Mouse (Mus musculus): ENCODE data around the gene Pla2g12b. TPM values are rescaled to one million over a fixed set of nuclear protein-coding genes. Genes with fewer than 3 reads are reported as not detected.
"Not testable (repeated sequence)": the region's sequence is repeated elsewhere in the genome, so short reads cannot be mapped to it uniquely, and the experiment has no call there.

The Pla2g12b gene
- total RNA-seq, 2 experiments from 2014 or later = not detected

DNA sequence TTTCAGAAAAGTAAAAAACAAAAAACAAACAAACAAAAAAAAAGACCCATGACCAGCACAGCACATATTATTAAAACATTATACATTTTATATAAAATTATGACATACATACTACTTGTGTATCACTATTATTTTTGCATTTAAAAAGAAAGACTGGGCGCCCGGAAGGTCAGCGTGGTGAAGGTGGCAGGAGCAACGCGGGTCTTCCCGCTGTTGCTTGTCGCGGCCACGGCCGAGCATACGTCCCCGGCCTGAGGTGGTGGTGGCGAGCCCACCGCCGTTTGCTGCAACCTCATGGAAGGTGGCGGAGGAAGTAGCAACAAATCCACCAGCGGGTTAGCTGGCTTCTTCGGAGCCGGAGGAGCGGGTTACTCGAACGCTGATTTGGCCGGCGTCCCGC is 8.0 kb upstream of the Pla2g12b start, which contains the start of gene Gm10273:
TSS of gene Gm10273 (plus strand) at position 172 of the 400 bp plus-strand sequence.
- intact Hi-C loops (cut with DNase I); DNase-seq (ENCODE audit: extremely low spot score in 1 of 2, low spot score in 2 of 2): not testable (repeated sequence)

DNA sequence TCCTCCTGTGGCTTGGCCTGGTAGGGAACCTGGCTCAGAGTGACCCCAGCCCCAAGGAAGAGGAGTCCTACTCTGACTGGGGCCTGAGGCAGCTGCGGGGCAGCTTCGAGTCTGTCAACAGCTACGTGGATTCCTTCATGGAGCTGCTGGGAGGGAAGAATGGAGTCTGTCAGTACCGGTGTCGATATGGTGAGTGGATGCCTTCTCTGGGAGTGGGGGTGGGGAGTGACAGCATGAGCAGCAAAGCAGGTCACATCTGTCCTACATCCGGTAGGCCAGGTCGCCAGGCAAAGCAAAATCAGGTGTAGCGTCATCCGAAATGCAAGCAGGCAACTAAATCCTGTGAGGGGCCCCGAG is 311 bp downstream of the Pla2g12b start:
- intact Hi-C loops (cut with DNase I) = no loop called here
- DNase-seq (ENCODE audit: extremely low spot score in 1 of 2, low spot score in 2 of 2) = no peak

DNA sequence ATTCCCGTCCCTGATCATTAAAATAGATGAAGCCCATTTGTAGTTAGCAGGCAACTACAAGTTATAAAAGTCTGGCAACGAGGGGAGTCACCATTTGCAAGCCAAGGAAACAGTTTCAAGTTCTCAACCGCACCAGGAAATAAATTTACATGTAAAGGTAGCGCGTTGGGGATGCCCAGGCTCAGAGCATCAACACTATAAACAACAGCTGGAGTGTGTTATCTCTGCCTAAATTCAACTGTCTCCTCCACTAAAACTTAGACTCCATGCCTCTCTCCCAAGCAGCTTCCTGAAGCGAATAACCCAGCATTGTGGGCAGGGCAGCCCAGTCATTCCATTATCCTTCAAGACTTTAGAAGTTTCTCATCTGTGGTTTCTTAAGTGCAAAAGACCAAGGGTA is 5.0 kb downstream of the Pla2g12b start:
- no peak for DNase-seq (ENCODE audit: extremely low spot score in 1 of 2, low spot score in 2 of 2)
- intact Hi-C loops (cut with DNase I) = no loop called here

DNA sequence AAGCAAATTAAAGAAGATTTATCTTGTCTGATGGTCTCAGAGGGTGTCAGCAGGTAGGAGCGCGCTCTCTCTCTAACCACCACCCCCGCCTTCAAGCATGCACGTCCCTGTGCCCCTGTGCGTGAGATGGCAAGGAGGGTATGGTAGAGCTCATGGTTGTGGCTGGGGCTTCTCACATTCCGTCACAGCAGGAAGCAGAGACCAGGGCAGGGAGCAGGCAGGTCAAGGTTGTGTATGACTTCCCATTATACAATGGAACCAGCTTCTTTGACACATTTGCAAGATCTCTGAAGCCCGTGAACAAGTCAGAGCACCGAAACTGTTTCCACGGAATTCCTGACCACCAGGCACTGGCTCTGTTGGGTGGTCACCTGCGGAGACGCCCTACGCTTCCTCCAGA is 6.8 kb downstream of the Pla2g12b start:
- no peak for DNase-seq (ENCODE audit: extremely low spot score in 1 of 2, low spot score in 2 of 2)
- intact Hi-C loops (cut with DNase I) = no loop called here

DNA sequence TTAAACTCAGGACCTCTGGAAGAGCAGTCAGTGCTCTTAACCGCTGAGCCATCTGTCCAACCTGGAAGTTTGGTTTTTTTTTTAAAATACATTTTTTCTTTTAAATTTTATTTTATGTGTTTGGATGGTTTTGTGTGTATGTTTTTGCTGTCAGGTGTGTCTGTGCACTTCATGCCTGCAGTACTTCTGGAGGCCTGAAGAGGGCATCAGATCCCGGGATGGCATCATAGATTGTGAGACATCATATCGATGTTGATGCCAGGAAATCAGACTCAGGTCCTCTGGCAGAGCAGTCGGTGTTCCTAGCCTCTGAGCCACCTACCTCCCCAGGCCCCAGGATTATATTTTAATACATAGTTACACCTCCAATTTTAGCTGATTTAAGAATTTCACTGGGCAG is 10.3 kb downstream of the Pla2g12b start:
- intact Hi-C loops (cut with DNase I) = no loop called here
- no peak for DNase-seq (ENCODE audit: extremely low spot score in 1 of 2, low spot score in 2 of 2)

DNA sequence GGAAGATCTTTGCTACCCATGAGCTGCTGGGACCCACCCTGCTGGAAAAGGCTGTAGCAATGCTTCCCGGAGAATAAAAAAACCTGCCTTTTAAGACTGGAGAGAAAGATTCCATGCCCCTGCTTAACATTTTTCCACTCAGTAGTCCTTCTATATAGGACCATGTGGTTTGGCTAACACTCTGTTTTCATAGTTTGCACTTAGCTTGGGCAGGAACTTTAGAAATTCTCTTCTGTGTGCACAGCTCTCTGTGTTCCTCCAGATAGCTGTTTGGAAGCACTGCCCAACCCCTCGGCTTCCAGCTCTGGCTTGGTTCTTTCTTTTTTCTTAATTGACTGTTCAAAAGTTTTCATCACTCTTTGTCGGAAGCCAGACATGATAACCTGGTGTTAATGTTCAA is 13.2 kb downstream of the Pla2g12b start:
- intact Hi-C loops (cut with DNase I) = no loop called here
- no peak for DNase-seq (ENCODE audit: extremely low spot score in 1 of 2, low spot score in 2 of 2)

DNA sequence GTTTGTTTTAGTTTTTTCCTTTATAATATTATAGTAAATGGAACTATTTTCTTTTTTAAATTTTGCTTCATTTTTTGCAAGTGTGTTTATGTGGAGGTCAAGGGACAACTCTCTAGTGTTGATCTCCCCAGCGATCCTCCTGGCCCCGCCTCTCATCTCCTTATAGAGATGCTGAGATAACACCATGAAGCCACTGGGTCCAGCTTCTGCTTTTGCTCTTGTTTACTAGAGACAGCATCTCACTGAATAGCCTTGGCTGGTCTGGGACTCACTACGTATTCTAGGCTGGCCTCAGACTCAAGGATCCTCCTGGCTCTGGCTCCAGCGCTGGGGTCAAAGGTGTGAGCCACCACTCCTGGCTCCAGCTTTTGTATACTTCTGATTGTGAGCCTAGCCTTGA is 16.1 kb downstream of the Pla2g12b start:
- intact Hi-C loops (cut with DNase I) = no loop called here
- no peak for DNase-seq (ENCODE audit: extremely low spot score in 1 of 2, low spot score in 2 of 2)

DNA sequence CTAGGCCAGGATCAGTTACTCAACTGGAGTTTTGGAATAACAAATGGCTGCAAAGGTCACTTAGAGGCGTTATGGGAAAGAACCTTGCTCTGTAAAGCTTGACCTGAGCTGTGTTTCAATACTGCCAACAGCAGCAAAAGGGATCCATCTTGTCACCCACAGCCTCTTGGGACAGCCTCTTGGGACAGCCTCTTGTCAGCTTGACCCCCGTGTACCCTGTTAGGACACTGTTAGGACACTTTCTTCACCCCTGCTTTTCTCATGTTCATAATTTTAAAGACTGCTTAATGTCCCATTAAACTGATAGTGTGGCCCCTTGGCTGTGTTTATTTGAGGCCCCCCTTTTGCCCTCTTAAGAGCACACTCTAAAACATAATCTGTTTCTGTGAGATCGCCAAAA is 21.0 kb downstream of the Pla2g12b start:
- no peak for DNase-seq (ENCODE audit: extremely low spot score in 1 of 2, low spot score in 2 of 2)
- intact Hi-C loops (cut with DNase I) = no loop called here

DNA sequence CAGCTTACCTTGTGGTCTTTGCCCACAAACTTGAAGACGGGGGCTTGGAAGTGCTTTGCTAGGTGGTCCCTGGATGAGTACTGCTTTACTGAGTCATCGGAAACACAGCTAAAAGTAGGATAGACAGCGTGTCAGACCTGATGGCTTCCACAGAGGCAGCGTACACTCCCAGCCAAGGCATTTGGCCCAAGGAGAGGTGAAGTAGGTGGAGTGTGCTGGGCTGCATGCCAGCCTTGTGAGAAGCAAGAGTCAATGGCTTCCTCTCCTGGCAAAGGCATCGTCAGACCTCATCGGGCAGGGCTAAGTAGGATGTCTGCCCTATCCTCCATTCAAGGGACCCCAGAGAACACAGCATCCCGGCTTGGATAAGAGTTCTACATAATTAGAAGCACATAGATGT is 21.9 kb downstream of the Pla2g12b start:
- DNase-seq (ENCODE audit: extremely low spot score in 1 of 2, low spot score in 2 of 2) = no peak
- intact Hi-C loops (cut with DNase I) = no loop called here

DNA sequence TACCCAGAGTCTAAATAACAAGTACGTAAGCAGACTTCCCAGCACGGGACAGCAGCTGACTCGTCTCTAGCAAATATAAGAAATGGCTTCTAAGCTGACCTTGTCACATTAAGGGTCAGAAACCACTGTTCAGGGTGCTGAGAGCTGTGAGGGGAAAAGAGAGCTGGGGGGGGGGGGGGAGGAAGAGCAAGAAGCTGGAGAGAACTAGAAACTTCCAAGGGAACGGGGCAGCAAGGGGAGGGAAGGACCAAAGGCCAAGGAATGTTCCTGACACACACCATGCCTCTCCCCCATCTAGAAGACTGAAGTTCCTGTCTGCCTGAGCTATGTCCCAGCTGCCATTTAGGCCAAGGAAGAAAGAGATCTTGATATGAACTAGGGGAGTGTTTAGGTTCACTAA is 22.9 kb downstream of the Pla2g12b start:
- DNase-seq (ENCODE audit: extremely low spot score in 1 of 2, low spot score in 2 of 2) = no peak
- intact Hi-C loops (cut with DNase I) = no loop called here

DNA sequence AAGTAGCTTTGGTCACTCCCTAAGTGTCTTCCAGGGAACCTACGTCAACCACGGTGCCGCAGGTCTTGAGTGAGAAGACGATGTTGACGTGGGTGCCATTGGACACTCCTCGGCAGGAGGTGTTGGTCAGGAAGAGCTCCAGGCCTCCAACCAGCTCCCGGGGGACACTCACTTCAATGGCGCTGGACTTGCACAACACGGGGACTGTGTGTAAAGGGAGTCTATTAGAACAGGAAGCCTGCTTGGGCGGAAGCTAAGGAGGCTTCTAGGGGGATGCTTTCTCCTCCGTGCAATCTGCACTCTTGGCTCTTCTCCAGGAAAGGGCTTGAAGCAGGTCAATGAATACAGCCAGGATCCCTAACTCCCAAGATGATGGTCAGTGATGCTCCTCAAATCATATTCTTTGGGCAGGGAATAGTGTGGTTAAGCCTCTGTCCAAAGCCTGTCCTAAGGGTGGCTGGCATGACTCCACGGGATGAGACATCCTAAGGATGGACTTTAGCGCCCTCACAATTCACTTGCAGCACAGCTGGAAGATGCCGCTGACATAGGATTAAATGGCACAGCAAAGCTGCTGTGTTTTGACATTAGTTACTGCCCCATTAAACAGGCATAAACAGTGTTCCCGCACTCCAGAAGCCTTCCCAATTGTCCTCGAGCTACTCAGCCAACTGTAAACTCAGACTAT is 26.1 kb downstream of the Pla2g12b start:
- intact Hi-C loops (cut with DNase I) = no loop called here
- DNase-seq (ENCODE audit: extremely low spot score in 1 of 2, low spot score in 2 of 2) = no peak

DNA sequence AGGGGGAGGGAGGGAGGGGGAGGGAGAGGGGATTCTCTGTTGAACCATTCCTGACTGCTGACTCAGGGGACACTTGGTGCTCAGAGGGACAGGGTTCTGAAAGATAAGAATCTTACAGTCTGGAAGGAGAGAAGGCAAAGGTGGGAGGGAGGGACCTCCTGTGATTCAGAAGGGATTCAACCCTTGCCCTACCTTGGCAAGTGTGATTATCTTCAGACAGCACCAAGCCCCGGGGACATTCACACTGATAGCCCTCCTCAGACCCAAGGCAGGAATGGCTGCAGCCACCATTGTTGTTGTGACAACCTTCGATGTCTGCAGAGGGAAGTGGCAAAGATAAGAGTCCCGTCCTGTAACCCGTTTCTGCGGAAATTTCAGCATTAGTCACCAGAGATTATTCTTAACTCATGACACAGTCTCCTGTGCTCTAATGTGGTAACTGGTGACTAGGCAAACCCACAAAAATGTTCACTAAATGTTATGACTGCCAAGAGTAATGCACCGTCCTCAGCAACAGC is 27.3 kb downstream of the Pla2g12b start:
- DNase-seq (ENCODE audit: extremely low spot score in 1 of 2, low spot score in 2 of 2) = no peak
- intact Hi-C loops (cut with DNase I) = no loop called here

DNA sequence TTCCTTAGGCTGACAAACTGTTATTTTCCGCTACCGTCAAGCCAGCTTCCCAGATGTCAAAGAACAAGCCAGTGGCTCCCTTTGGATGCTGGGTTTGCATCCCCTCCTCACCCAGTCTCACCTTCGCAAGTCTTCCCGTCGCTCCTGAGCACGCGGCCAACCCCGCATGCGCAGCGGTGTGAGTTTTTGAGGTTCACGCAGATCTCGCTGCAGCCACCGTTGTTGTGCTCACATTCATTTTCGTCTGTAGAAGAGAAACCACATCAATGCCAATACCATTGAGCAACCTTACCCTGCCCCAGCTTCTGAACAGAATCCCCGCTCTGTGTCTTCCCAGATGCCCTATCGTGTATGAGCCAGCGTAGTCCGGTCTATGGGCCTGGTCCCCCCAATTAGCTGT is 32.3 kb downstream of the Pla2g12b start:
- DNase-seq (ENCODE audit: extremely low spot score in 1 of 2, low spot score in 2 of 2) = no peak
- intact Hi-C loops (cut with DNase I) = no loop called here

DNA sequence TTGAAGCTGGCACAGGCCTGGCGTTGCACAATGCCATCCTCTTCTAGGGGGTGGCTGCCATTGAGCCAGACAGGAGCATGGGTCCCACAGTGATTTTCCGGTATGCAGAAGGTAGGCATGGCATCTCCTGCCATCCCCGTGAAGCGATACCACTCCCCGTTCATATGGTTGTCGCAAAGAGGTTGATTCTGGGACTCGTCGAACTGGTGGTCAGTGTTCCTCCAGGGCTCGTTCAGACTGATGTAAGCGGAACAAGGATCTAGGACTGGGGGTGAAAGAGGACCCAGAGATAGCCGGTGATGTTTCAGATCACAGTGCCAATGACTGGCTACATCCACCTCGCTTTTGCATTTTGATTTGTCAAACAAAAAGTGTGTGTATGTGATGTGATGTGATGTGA is 35.2 kb downstream of the Pla2g12b start:
- DNase-seq (ENCODE audit: extremely low spot score in 1 of 2, low spot score in 2 of 2) = no peak
- intact Hi-C loops (cut with DNase I) = no loop called here

DNA sequence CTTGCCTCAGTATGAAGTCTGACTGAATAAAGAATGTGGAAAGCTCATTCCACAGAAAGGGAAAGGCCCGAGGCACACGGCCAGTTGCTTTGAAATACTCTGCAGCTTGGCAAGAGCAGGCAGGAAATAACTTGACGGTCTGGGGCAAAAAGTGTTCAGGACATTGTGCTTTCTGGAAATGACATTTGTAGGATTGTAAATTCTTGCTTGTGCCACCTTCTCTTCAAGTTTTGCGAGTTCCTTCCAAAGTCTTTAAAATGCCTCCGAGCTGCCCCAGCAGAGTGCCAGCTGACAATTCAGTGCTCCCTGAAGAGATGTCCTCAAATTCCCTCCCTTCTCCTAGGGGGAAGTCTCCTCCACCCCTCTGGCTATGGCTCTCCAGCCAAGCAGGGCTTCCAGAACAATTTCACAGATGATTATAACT is 36.1 kb downstream of the Pla2g12b start:
- no peak for DNase-seq (ENCODE audit: extremely low spot score in 1 of 2, low spot score in 2 of 2)
- intact Hi-C loops (cut with DNase I) = no loop called here

DNA sequence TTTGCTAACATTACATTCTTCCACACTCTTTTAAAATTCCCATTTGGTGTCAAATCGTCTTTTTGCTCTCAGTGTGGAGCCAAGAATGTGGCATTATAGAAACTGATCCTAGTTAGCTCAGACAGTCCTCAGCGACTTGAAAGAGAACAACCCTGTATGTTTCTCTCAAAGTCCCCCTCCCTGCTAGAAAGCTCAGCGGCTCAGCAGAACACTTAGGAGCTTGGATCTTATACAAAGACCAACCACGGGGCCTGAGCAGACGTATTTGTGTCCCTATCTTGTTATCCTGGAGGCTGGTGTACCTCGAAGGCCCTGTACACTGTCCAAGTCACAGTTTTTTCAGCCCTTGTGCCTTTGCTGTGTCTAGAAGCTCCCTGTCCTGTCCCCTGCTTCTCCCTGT is 36.7 kb downstream of the Pla2g12b start:
- no peak for DNase-seq (ENCODE audit: extremely low spot score in 1 of 2, low spot score in 2 of 2)
- intact Hi-C loops (cut with DNase I) = no loop called here

DNA sequence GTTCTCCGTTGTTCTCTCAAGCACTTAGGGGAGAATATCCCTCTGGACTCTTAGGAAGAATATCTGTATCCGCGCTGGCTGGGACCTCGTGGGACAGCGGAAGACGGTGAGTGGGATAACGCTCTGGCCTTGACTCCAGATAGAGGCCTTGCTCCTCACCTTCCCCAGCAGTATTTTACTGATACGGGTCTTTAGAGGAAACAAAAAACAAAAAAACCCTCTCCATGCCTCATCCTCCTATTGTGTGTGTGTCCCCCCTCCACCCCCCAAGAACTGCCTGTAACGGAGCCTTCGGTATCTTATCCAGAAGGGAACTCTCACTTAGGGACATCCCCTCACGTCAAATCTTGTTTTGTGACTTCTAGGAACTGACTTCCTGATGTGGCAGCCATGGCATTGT is 38.3 kb downstream of the Pla2g12b start, which contains the start of gene Oit3:
TSS of gene Oit3 (minus strand) at position 44 of the 400 bp plus-strand sequence.
- intact Hi-C loops (cut with DNase I) = no loop called here
- DNase-seq (ENCODE audit: extremely low spot score in 1 of 2, low spot score in 2 of 2) = no peak

DNA sequence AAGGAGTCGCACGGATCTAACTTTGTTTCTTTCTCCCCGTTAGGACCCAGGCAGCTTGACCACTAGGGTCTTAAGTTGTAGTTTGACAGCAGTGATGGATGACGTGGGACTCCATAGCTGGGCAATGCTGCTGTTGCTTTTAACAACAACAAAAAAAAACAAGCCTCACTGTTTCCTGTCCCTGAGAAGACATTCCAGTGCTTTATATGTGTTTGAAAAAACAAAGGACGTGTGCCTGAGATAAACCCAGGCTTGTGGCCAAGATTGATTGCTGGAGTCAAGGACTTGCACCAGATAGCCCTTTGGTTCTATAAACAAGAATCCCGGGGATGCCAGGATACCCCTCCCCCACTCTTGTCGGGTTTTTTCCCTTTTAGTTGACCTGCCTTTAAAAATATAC is 39.8 kb downstream of the Pla2g12b start:
- DNase-seq (ENCODE audit: extremely low spot score in 1 of 2, low spot score in 2 of 2) = no peak
- intact Hi-C loops (cut with DNase I) = no loop called here

DNA sequence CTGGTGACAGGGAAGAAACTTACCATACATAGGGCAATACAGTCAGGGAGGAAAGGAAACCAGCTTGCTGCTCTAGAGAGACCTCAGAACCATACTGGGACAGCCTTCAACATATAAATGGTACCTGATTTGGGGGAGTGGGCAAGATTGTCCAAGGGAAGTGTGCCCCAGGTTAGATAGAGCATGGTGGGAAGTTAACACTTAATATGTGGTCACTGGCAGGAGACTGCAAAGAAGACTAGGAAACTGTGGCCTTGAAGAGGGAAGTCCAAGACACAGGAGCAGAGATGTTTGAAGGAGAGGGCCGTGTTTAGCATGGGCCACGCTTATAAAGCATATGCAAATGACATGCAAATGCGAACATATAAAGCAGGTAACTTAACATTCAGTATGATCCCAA is 40.6 kb downstream of the Pla2g12b start:
- no peak for DNase-seq (ENCODE audit: extremely low spot score in 1 of 2, low spot score in 2 of 2)
- intact Hi-C loops (cut with DNase I) = no loop called here

DNA sequence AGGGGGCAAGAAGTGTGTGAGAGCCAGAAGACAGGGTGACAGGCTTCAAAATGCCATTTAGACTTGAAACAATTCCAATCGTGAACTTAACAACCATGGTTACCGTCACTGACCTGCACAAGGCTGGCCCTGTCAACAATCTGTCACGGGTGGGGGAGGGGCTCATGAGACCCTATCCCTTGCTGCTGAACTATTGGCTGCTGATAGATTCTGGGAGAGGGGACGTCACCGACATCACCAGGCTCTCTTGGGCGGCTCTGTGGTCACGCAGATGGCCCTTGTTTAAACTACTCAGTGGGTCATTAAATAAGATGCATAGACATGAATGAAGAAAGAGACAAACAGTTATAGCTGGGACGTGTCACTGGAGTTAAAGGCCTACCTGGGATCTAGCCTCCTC is 41.2 kb downstream of the Pla2g12b start:
- DNase-seq (ENCODE audit: extremely low spot score in 1 of 2, low spot score in 2 of 2) = no peak
- intact Hi-C loops (cut with DNase I) = no loop called here

DNA sequence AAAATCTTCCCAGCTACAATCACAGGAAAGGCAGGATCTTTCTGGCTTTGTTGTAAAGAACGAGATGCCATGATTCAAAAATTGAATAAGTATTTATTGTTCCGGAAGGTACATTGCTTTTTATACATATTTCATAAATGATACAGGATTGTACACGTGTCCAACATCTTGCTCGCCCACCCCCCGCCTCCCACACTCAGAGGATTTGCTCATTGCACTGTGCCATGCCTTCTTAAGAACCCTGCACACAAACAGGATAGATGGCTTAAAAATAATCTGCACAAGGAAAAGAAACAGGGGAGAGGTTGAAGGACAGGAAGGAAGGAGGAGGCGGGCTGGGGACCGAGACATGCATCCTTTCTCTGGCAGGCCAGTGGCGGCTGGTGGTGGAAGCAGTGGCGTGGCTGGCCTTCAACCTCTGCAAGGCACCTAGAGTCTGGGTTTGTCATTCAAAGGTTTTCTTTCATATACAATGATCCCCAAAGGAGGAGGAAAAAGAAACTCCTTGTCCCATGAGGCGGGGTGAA is 43.5 kb downstream of the Pla2g12b start:
- DNase-seq (ENCODE audit: extremely low spot score in 1 of 2, low spot score in 2 of 2) = no peak
- intact Hi-C loops (cut with DNase I) = no loop called here
